Mouse (Mus musculus) cerebellum, adult 8-10 months (tissue): ENCODE results near the gene 1700088E04Rik.

Source experiments
- DNase-seq: peaks from one replicate; pipeline ENCODE4 v3.0.0; 2022

1700088E04Rik gene

DNA sequence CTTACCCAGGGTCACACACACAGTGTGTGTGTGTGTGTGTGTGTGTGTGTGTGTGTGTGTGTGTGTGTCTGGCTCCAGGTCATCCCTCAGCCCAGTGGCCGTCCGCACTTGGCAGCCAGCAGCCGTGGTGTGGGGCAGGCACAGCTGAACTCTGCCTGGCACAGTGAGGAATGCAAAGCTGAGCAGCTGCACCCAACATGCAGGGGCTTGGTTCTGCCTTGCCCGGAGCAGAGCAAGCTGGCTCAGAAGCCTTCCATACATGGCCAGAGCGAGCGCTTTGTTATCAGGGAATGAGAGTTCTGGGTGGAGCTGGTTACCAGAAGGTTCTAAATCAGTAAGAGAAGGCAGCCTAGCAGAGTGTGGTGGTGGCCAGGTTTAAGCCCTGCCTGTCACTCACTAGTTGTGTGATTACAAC is 43.4 kb downstream of the 1700088E04Rik start:
- DNase-seq: no peak

DNA sequence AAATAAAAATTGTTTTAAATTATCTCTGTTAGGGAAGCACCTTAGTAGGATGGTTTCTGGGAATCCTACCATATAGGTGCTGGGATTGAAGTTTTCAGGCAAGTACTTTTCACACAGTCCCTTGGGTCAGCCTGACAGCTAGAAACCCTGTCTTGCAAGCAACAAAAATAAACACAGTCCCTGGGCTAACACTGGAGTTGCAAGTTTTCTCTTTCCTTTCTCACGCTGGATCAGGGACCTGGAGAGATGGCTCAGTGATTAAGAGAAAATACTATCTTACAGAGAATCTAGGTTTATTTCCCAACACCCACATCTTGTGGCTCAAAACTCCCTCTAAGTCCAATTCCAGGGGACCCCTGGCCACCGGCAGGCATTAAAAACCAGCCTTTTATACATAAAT is 43.9 kb downstream of the 1700088E04Rik start:
- no peak for DNase-seq

DNA sequence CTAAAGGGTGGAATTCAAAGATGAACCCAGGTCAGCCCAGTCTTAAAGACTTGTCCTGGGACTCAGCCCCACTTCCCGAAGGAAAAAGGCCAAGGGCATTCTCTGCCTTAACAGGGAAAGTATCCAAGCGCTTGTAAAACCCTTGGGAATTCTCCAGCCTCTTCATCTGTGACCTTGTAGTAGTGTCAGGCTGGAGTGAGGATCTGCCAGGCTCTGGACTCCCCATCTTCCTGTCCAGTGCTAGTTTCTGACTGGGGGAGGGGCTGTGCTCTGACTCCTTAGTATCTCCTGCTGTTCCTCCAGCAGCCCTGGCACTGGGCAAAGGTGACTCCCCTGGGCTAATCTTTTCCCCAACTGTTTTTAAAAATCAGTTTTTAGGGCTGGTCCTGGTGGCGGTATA is 44.5 kb downstream of the 1700088E04Rik start:
- DNase-seq: no peak

DNA sequence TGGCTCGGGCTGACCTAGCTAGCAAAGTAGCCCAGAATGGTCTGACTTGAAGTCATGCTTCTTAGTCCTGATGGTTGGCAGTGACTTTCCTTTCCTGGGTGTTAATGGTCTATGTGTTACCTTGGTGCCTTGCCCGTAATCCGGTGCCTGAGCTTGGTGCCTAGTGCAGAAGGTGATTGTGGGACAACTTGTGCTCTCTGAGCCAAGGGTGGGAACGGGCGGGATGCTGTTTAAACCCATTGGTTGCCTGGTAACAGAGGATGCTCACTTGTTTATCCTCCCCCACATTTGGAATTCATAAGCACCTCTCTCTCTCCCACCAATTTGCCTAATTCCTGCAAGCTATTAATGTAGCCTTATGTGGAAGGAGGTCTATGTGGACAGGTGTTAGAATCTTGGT is 45.6 kb downstream of the 1700088E04Rik start:
- no peak for DNase-seq

DNA sequence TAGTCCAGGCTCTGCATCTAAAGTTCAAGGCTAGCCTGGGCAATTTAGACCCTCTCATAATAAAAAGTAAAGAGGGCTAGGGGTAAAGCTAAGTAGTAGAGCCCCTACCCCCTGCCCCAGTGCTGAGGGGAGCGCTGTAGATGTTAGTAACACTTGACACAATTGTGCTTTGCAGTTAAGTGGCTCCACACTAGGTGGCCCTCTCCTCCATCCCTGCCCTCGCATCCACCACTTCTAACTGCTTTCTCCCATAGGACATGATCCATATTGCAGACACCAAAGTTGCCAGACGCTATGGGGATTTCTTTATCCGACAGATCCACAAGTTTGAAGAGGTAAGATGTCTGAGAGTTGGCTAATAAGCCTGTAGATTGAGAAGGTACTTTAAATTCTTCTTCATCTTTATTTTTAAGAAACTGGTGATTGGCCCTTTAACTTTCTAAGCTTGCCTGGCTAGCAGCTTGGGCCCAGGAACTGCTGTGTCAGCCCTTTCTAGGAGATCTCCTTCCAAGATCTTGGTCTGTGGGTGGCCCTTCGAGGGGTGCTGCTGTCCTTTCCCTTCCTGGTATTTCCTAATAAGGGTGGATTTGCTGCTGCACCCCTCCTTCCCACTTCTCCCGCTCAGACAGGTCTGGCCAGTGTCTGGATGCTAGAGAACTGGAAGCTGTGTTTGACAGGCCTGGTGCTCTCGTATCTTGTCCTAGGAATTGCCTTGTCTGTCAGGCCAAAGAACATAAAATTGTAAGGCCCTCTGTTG is 47.8 kb downstream of the 1700088E04Rik start:
- no peak for DNase-seq

DNA sequence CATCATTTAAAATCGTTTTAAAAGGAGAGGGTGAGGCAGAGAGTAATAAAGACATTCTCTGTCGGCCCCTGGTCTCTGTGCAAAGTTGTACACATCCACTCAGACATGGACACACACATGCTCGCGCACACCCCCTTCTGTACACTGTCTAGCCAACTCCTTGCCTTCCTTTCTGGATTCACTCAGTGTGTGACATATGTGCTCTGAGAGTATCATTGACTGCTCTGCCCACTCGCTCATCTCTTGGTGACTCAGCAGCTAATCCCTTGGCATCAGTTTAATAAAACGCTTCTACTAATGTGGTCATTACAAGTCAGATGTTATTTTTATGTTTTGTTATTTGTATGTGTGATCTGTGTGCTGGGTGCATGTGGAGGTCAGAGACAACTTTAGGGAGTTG is 48.8 kb downstream of the 1700088E04Rik start:
- DNase-seq: no peak

DNA sequence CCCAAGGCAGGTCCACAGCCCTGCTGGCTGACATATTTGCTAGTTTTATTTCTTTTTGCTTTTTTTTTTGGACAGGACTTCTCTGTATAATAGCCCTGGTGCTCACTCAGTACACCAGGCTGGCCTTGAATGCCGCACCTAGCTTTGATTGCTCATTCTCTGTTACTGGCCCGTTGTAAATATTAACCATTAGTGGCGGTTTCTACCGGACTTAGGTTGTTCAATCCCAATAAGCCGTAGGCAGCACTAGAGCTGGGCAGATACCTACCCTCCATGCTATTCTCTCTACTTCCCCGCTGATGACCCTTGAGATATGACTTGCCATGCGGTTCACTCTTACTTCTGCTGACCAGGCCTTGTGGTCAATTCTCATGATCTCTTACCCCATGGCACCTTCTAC is 61.5 kb downstream of the 1700088E04Rik start:
- DNase-seq: no peak
